Mouse (Mus musculus) brain, embryonic 14.5 days (tissue): Measurements from ENCODE around the gene Tmem179b.

ENCODE experiments used
- CTCF ChIP-seq: fragments of 200-500 bp; IDR thresholded peaks from 2 replicates; pipeline ENCODE4 v1.5.1; 2012; ENCODE audit warnings: inconsistent platforms, mild to moderate bottlenecking, moderate library complexity, borderline replicate concordance; ENCODE audit not compliant: insufficient read depth, insufficient read length; ENCODE audit errors: extremely low read depth
- POLR2A ChIP-seq: fragments of 200-500 bp; IDR thresholded peaks from 2 replicates; pipeline ENCODE4 v1.6.1; 2012; ENCODE audit warnings: mild to moderate bottlenecking, inconsistent platforms, borderline replicate concordance; ENCODE audit not compliant: poor library complexity, insufficient read depth, insufficient read length, severe bottlenecking; ENCODE audit errors: extremely low read depth

DNA sequence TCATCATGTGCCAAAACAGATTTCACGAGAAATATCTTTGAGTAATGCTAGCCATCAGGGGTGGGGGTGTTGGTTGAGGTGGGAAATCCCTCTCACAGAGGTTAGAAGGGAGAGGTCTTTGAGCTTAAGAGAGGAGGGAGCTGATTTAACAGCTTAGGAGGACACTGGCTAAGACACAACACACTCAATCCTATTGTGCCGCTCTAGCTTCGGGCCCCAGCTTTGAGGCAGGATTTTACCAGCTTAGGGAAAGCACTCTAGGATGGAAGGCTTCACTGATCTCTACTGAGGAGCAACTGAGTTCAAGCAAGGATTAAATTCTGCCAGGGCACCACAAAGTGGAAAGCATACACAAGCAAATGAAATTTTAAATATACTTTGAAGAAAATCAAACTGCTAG, 42.7 kb upstream of the Tmem179b start:
- TF ChIP-seq POLR2A (no peak), CTCF (no peak)
